Mouse (Mus musculus): ENCODE data around the gene Il20rb. TPM values are rescaled to one million over a fixed set of nuclear protein-coding genes. Genes with fewer than 3 reads are reported as not detected.

The Il20rb gene
- polyA plus RNA-seq, 1 experiment from 2014 or later, result 0.58 TPM

- H3K27ac ChIP-seq (ENCODE audit: low read depth, low read length), result no peak overlapping the region
- no peak for ATAC-seq (ENCODE audit: insufficient read depth, low FRiP score, low TSS enrichment)
- no peaks in the 10 kb centered on the region for H3K36me3 ChIP-seq (ENCODE audit: control insufficient read depth, insufficient read depth, low read length)
- H3K27me3 ChIP-seq (ENCODE audit: control insufficient read depth, insufficient read depth, low read length), result no peaks in the 10 kb centered on the region
- H3K9me3 ChIP-seq (ENCODE audit: control insufficient read depth, low read length), result no peaks in the 10 kb centered on the region
- no peaks in the 10 kb centered on the region for H3K4me1 ChIP-seq (ENCODE audit: control insufficient read depth, insufficient read depth, low read length)
- no peak overlapping the region for H3K4me3 ChIP-seq (ENCODE audit: low read depth, low read length)
- no peak overlapping the region for H3K9ac ChIP-seq (ENCODE audit: low read length)
- H3K4me2 ChIP-seq (ENCODE audit: low read depth), result no peak overlapping the region
- 94% methylated on average over 1 of the region's 1 CpGs for WGBS
- no peak for DNase-seq (ENCODE audit: low spot score)
These were observed 12.5 kb downstream of the Il20rb start for GRCm38 (mm10) chr9:100474056-100474455.

- Histone ChIP-seq H3K4me2 (ENCODE audit: low read depth) (no peak overlapping the region), H3K9me3 (ENCODE audit: control insufficient read depth, low read length) (no peaks in the 10 kb centered on the region), H3K36me3 (ENCODE audit: control insufficient read depth, insufficient read depth, low read length) (no peaks in the 10 kb centered on the region), H3K27me3 (ENCODE audit: control insufficient read depth, insufficient read depth, low read length) (no peaks in the 10 kb centered on the region), H3K27ac (ENCODE audit: low read depth, low read length) (no peak overlapping the region), H3K4me3 (ENCODE audit: low read depth, low read length) (no peak overlapping the region), H3K9ac (ENCODE audit: low read length) (no peak overlapping the region), H3K4me1 (ENCODE audit: control insufficient read depth, insufficient read depth, low read length) (no peaks in the 10 kb centered on the region)
- 85% methylated on average over 6 of the region's 6 CpGs for WGBS
- ATAC-seq (ENCODE audit: insufficient read depth, low FRiP score, low TSS enrichment) (no peak), DNase-seq (ENCODE audit: low spot score) (no peak)
These were observed 13.2 kb downstream of the Il20rb start for GRCm38 (mm10) chr9:100473361-100473760.

- DNase-seq (ENCODE audit: low spot score) (no peak), ATAC-seq (ENCODE audit: insufficient read depth, low FRiP score, low TSS enrichment) (no peak)
- H3K4me2 ChIP-seq (ENCODE audit: low read depth), result no peak overlapping the region
- no peaks in the 10 kb centered on the region for H3K36me3 ChIP-seq (ENCODE audit: control insufficient read depth, insufficient read depth, low read length)
- no peak overlapping the region for H3K27ac ChIP-seq (ENCODE audit: low read depth, low read length)
- H3K9me3 ChIP-seq (ENCODE audit: control insufficient read depth, low read length), result no peaks in the 10 kb centered on the region
- no peak overlapping the region for H3K4me3 ChIP-seq (ENCODE audit: low read depth, low read length)
- no peaks in the 10 kb centered on the region for H3K4me1 ChIP-seq (ENCODE audit: control insufficient read depth, insufficient read depth, low read length)
- no peak overlapping the region for H3K9ac ChIP-seq (ENCODE audit: low read length)
- no peaks in the 10 kb centered on the region for H3K27me3 ChIP-seq (ENCODE audit: control insufficient read depth, insufficient read depth, low read length)
- WGBS, result 93% methylated on average over 8 of the region's 8 CpGs
These were observed 13.7 kb downstream of the Il20rb start for GRCm38 (mm10) chr9:100472931-100473330.

GRCm38 (mm10) chr9:100471605-100471953, 15.0 kb downstream of the Il20rb start:
- no peak for ATAC-seq (ENCODE audit: insufficient read depth, low FRiP score, low TSS enrichment)
- H3K9me3 ChIP-seq (ENCODE audit: control insufficient read depth, low read length), result no peaks in the 10 kb centered on the region
- no peak for DNase-seq (ENCODE audit: low spot score)
- H3K4me3 ChIP-seq (ENCODE audit: low read depth, low read length), result no peak overlapping the region
- no peak overlapping the region for H3K4me2 ChIP-seq (ENCODE audit: low read depth)
- no peaks in the 10 kb centered on the region for H3K36me3 ChIP-seq (ENCODE audit: control insufficient read depth, insufficient read depth, low read length)
- H3K9ac ChIP-seq (ENCODE audit: low read length), result no peak overlapping the region
- no peaks in the 10 kb centered on the region for H3K4me1 ChIP-seq (ENCODE audit: control insufficient read depth, insufficient read depth, low read length)
- H3K27me3 ChIP-seq (ENCODE audit: control insufficient read depth, insufficient read depth, low read length), result no peaks in the 10 kb centered on the region
- 81% methylated on average over 4 of the region's 4 CpGs for WGBS
- no peak overlapping the region for H3K27ac ChIP-seq (ENCODE audit: low read depth, low read length)

GRCm38 (mm10) chr9:100470936-100471604, 15.5 kb downstream of the Il20rb start:
- no peaks in the 10 kb centered on the region for H3K27me3 ChIP-seq (ENCODE audit: control insufficient read depth, insufficient read depth, low read length)
- no peak overlapping the region for H3K4me3 ChIP-seq (ENCODE audit: low read depth, low read length)
- H3K4me2 ChIP-seq (ENCODE audit: low read depth), result no peak overlapping the region
- DNase-seq (ENCODE audit: low spot score), result no peak
- no peak overlapping the region for H3K9ac ChIP-seq (ENCODE audit: low read length)
- no peaks in the 10 kb centered on the region for H3K9me3 ChIP-seq (ENCODE audit: control insufficient read depth, low read length)
- no peak overlapping the region for H3K27ac ChIP-seq (ENCODE audit: low read depth, low read length)
- ATAC-seq (ENCODE audit: insufficient read depth, low FRiP score, low TSS enrichment), result no peak
- 67% methylated on average over 8 of the region's 8 CpGs for WGBS
- no peaks in the 10 kb centered on the region for H3K36me3 ChIP-seq (ENCODE audit: control insufficient read depth, insufficient read depth, low read length)
- no peaks in the 10 kb centered on the region for H3K4me1 ChIP-seq (ENCODE audit: control insufficient read depth, insufficient read depth, low read length)

- Histone ChIP-seq H3K27ac (ENCODE audit: low read depth, low read length) (no peak overlapping the region), H3K9ac (ENCODE audit: low read length) (no peak overlapping the region), H3K36me3 (ENCODE audit: control insufficient read depth, insufficient read depth, low read length) (no peaks in the 10 kb centered on the region), H3K4me1 (ENCODE audit: control insufficient read depth, insufficient read depth, low read length) (no peaks in the 10 kb centered on the region), H3K9me3 (ENCODE audit: control insufficient read depth, low read length) (no peaks in the 10 kb centered on the region), H3K4me2 (ENCODE audit: low read depth) (no peak overlapping the region), H3K27me3 (ENCODE audit: control insufficient read depth, insufficient read depth, low read length) (no peaks in the 10 kb centered on the region), H3K4me3 (ENCODE audit: low read depth, low read length) (no peak overlapping the region)
- 77% methylated on average over 1 of the region's 1 CpGs for WGBS
- DNase-seq (ENCODE audit: low spot score) (no peak), ATAC-seq (ENCODE audit: insufficient read depth, low FRiP score, low TSS enrichment) (no peak)
These were observed 16.4 kb downstream of the Il20rb start for GRCm38 (mm10) chr9:100470228-100470627.

- DNase-seq (ENCODE audit: low spot score) (no peak), ATAC-seq (ENCODE audit: insufficient read depth, low FRiP score, low TSS enrichment) (no peak)
- H3K27me3 ChIP-seq (ENCODE audit: control insufficient read depth, insufficient read depth, low read length), result no peaks in the 10 kb centered on the region
- no peaks in the 10 kb centered on the region for H3K4me1 ChIP-seq (ENCODE audit: control insufficient read depth, insufficient read depth, low read length)
- no peaks in the 10 kb centered on the region for H3K9me3 ChIP-seq (ENCODE audit: control insufficient read depth, low read length)
- H3K27ac ChIP-seq (ENCODE audit: low read depth, low read length), result no peak overlapping the region
- no peaks in the 10 kb centered on the region for H3K36me3 ChIP-seq (ENCODE audit: control insufficient read depth, insufficient read depth, low read length)
- H3K9ac ChIP-seq (ENCODE audit: low read length), result no peak overlapping the region
- H3K4me2 ChIP-seq (ENCODE audit: low read depth), result no peak overlapping the region
- WGBS, result 92% methylated on average over 3 of the region's 3 CpGs
- no peak overlapping the region for H3K4me3 ChIP-seq (ENCODE audit: low read depth, low read length)
These were observed 16.9 kb downstream of the Il20rb start for GRCm38 (mm10) chr9:100469681-100470080.

- H3K4me2 ChIP-seq (ENCODE audit: low read depth), result no peak overlapping the region
- DNase-seq (ENCODE audit: low spot score) (no peak), ATAC-seq (ENCODE audit: insufficient read depth, low FRiP score, low TSS enrichment) (no peak)
- H3K9ac ChIP-seq (ENCODE audit: low read length), result no peak overlapping the region
- H3K4me3 ChIP-seq (ENCODE audit: low read depth, low read length), result no peak overlapping the region
- H3K36me3 ChIP-seq (ENCODE audit: control insufficient read depth, insufficient read depth, low read length), result no peaks in the 10 kb centered on the region
- WGBS, result 94% methylated on average over 8 of the region's 8 CpGs
- H3K27me3 ChIP-seq (ENCODE audit: control insufficient read depth, insufficient read depth, low read length), result no peaks in the 10 kb centered on the region
- no peaks in the 10 kb centered on the region for H3K9me3 ChIP-seq (ENCODE audit: control insufficient read depth, low read length)
- no peaks in the 10 kb centered on the region for H3K4me1 ChIP-seq (ENCODE audit: control insufficient read depth, insufficient read depth, low read length)
- H3K27ac ChIP-seq (ENCODE audit: low read depth, low read length), result no peak overlapping the region
These were observed 18.4 kb downstream of the Il20rb start for GRCm38 (mm10) chr9:100468151-100468550.

- H3K27ac ChIP-seq (ENCODE audit: low read depth, low read length), result no peak overlapping the region
- H3K4me1 ChIP-seq (ENCODE audit: control insufficient read depth, insufficient read depth, low read length), result no peaks in the 10 kb centered on the region
- H3K27me3 ChIP-seq (ENCODE audit: control insufficient read depth, insufficient read depth, low read length), result no peaks in the 10 kb centered on the region
- no peaks in the 10 kb centered on the region for H3K9me3 ChIP-seq (ENCODE audit: control insufficient read depth, low read length)
- no peak for DNase-seq (ENCODE audit: low spot score)
- H3K36me3 ChIP-seq (ENCODE audit: control insufficient read depth, insufficient read depth, low read length), result no peaks in the 10 kb centered on the region
- H3K4me3 ChIP-seq (ENCODE audit: low read depth, low read length), result no peak overlapping the region
- WGBS, result 89% methylated on average over 7 of the region's 7 CpGs
- H3K9ac ChIP-seq (ENCODE audit: low read length), result no peak overlapping the region
- ATAC-seq (ENCODE audit: insufficient read depth, low FRiP score, low TSS enrichment), result no peak
- H3K4me2 ChIP-seq (ENCODE audit: low read depth), result no peak overlapping the region
These were observed 18.9 kb downstream of the Il20rb start for GRCm38 (mm10) chr9:100467653-100468052.
